Mouse (Mus musculus): ENCODE measurements around the gene Parg.
"Not testable (repeated sequence)": the region's sequence is repeated elsewhere in the genome, so short reads cannot be mapped to it uniquely, and the experiment has no call there.

Gene Parg

DNA sequence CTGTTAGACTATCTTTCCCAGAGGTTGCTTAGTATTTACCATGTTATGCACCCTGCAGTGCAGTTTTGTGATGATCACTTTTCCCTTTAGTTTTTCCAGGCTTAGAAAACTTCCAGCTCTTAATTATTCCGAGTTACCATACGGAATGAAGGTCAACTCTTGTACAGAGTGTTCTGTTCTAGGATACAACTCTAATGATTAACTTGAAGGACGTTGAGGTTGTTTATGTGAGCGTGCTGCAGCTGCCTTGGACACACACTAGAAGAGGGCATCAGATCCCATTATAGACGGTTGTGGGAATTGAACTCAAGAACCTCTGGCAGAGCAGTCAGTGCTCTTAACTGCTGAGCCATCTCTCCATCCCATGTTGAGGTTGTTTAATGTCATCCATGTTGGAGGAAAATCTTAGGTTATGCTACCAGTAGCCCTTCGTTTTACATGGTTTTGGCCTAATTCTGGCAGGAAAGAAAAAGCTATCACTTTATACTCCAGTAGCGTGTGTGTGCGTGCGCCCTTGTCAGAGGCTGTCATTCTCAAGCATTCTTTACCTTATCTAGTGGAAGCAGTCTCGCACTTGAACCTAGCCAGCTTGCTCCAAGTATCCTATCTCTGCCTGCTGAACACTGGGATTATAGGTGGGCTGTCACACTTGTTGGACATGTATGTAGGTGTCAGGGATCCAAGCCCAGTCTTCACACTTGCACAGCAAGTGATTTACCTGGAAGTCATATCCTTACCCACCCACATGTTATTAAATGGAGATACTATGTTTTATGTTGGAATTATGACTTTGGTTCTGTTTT is 22.2 kb upstream of the Parg start:
- no peak for DNase-seq (ENCODE audit: low read depth, low spot score)

- no peak for DNase-seq (ENCODE audit: low read depth, low spot score)
Observed at GRCm38 (mm10) chr14:32180861-32181260, 20.9 kb upstream of the Parg start.

DNA sequence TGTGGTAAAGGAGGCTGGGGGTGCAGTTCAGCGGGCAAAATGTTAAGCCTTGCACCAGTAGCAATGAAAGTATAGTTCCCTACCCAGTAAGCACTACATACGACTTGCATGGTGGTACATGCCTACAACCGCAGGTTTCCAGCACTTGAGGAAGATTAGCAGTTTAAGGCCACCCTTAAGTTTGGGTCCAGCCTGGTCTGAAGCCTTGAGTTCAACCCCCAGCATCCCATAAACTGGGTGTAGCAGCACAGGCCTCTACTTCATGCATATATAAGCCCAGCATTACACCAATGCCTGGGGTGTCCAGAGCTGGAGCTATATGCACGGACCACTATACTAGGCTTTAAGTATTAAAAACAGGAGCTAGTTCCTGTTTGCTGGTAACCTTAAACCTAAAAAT is 17.9 kb upstream of the Parg start:
- DNase-seq (ENCODE audit: low read depth, low spot score): no peak

- no peak for DNase-seq (ENCODE audit: low read depth, low spot score)
Observed at GRCm38 (mm10) chr14:32190627-32191391, 10.9 kb upstream of the Parg start.

DNA sequence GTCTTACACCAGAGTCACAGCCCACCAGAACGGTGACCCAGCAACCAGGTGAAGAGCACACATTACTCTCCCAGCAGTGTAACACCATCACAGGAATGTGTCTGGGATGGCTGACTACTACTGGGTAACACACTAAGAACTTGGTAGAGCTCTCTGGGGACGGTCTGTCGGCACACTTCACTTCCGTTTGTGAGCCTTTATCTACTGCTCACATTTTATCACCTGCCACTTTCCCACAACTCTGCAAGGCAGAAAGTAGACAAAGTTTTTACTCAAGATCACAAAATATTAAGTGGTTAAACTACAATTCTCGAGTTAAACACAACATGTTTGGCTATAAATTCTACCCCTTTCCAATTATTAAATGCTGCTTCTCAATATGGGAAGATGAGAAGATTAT is 9.8 kb upstream of the Parg start:
- no peak for DNase-seq (ENCODE audit: low read depth, low spot score)

- no peak for DNase-seq (ENCODE audit: low read depth, low spot score)
Observed at GRCm38 (mm10) chr14:32192437-32192836, 9.3 kb upstream of the Parg start.

GRCm38 (mm10) chr14:32193557-32193956 is 8.2 kb upstream of the Parg start:
- not testable (repeated sequence) for DNase-seq (ENCODE audit: low read depth, low spot score)

GRCm38 (mm10) chr14:32201354-32201753 is 395 bp upstream of the Parg start:
- peak; percentile 8 for DNase-seq (ENCODE audit: low read depth, low spot score)

- DNase-seq (ENCODE audit: low read depth, low spot score): no peak
Observed at GRCm38 (mm10) chr14:32226601-32227000, 24.9 kb downstream of the Parg start.

DNA sequence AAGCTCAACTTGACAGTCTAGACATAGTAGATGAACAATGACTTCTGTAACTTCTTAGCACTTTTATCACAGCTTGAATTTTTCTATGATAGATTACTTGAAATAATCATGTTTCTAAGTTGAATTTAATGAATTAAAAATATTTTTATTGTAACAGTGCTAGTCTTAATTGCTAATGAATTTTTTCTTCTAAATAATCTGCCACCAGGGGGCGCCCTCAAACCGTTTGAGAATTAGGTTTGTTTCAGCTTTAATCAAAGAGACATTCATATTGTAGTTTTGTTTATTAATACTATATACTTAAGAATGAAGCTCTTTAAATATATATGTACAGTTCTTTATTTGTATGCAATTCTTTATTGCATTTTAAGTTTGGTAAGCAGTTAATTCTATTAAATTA is 27.2 kb downstream of the Parg start:
- peak; percentile 43 for DNase-seq (ENCODE audit: low read depth, low spot score)

- DNase-seq (ENCODE audit: low read depth, low spot score): peak; percentile 19
Observed at GRCm38 (mm10) chr14:32242401-32242800, 40.7 kb downstream of the Parg start.

DNA sequence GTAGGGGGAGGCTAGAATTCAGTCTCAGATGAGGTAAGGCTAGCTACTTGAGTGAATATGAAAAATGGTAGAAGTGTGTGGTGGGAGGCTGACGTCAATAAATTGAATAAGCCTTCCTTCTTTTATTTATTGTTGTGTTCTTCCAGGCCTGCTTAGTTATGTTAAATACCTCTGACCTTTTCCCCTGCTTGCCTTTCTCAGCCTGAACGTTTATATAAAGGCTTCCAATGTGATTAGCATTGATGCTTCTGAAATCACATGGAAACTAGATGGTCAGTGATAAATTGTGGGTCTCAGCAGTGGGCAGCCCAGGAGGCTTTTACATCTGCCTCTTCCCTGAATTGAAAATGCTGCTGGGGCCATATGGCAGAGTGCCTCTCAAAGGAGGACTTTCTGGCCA is 44.3 kb downstream of the Parg start:
- DNase-seq (ENCODE audit: low read depth, low spot score): no peak

- DNase-seq (ENCODE audit: low read depth, low spot score): no peak
Observed at GRCm38 (mm10) chr14:32249616-32250015, 47.9 kb downstream of the Parg start.

GRCm38 (mm10) chr14:32260830-32261229 is 59.1 kb downstream of the Parg start:
- no peak for DNase-seq (ENCODE audit: low read depth, low spot score)

DNA sequence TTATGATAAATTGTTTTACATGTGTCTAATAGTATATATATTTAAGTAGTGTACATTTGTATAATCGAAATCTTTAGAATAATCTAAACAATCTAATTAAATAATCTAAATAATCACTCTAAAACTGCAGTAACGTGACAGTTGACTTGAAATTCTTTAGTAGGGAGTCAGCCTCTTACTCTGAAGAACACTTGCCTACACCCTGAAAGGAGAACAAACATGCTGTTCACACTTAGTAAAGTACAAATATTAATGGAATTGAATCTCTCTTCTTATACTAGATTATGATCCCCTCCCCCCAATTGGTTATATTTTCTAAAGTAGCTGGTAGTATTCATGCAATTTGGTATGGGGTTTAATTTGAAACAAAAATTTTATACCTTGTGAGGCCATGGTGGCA is 60.0 kb downstream of the Parg start:
- no peak for DNase-seq (ENCODE audit: low read depth, low spot score)

- DNase-seq (ENCODE audit: low read depth, low spot score): no peak
Observed at GRCm38 (mm10) chr14:32268999-32269398, 67.2 kb downstream of the Parg start.

GRCm38 (mm10) chr14:32269589-32269988 is 67.8 kb downstream of the Parg start:
- DNase-seq (ENCODE audit: low read depth, low spot score): no peak

GRCm38 (mm10) chr14:32301622-32302021 is 99.9 kb downstream of the Parg start:
- peak; percentile 51 for DNase-seq (ENCODE audit: low read depth, low spot score)

GRCm38 (mm10) chr14:32302423-32302822 is 100.7 kb downstream of the Parg start:
- no peak for DNase-seq (ENCODE audit: low read depth, low spot score)

DNA sequence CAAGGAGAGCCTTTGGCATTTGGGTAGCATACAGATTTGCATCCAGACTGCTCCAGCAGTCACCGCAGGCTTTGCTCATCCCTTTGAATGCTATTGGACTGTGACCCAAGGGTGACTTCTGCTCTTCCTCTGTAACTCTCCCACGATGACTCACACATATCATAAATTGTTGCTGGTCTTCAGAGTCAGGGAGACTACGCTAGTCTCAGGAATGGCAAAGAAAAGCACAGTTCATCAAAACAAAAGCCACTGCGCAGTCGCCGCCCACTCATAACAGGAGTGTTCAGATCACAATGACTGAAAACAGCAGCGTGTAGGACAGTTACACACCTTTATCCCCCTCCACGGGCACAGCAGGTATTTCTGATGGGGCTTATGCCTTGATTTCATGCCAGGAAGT is 103.2 kb downstream of the Parg start:
- DNase-seq (ENCODE audit: low read depth, low spot score): no peak

GRCm38 (mm10) chr14:32309876-32310275 is 108.1 kb downstream of the Parg start:
- no peak for DNase-seq (ENCODE audit: low read depth, low spot score)

DNA sequence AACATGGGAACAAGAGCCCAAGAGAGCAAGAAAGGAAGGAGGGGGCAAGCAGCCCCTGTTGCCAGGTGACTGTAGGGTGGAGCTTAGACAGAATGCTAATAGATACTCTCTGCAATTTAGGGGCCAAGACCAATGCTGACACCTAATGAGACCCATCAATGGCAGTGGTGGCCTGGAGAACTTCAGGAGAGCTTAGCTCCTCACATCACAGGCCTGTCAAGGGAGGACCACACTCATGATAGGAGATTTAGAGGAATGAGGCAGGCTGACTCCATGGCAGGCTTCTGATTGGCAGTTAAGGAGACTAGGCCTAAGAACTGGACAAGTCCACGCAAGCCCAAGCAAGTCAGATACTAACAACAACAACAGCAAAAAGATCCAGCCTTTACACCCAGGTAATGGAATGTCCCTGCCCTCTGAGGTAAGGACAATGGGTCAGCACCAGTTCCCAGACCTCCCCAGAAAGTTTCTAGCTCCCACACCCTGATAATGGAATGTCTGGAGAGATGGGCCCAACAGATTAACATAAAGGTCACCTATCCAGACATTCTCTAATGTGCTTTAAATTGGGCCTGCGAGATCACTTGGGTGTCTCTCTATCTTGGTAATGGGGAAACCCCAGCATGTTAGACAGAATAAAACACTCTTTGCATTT is 109.8 kb downstream of the Parg start:
- no peak for DNase-seq (ENCODE audit: low read depth, low spot score)

DNA sequence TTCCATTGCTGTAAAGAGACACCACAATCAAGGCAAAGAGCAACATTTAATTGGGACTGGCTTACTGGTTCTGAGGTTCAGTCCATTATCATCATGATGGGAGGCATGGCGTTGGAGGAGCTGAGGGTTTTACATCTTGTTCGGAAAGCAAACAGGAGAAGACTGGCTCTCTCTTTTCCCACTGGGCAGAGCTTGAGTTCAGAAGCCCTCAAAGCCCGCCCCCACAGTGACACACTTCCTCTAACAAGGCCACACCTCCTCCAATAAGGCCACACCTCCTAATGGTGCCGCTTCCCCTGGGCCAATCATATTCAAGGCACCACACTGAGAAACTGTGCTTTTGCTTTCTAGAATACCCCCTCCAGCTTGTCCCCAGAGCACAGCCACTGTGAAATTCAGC is 116.1 kb downstream of the Parg start:
- no peak for DNase-seq (ENCODE audit: low read depth, low spot score)
